Mouse (Mus musculus) myocyte (in vitro differentiated cells): ENCODE measurements around the gene Nupr1l. TPM values are rescaled to one million over a fixed set of nuclear protein-coding genes. Genes with fewer than 3 reads are reported as not detected.
"Not testable (repeated sequence)": the region's sequence is repeated elsewhere in the genome, so short reads cannot be mapped to it uniquely, and the experiment has no call there.

Experiments used
- H3K27me3 ChIP-seq: one replicate; pipeline ENCODE4 v1.6.1; 2011; ENCODE audit not compliant: control insufficient read depth, insufficient read depth, insufficient read length
- H3K36me3 ChIP-seq: one replicate; pipeline ENCODE4 v1.6.1; 2011; ENCODE audit not compliant: control insufficient read depth, insufficient read depth
- H3K4me2 ChIP-seq: one replicate; pipeline ENCODE4 v1.6.1; 2011; ENCODE audit warnings: low read depth, control low read depth
- H3K4me3 ChIP-seq: one replicate; pipeline ENCODE4 v1.5.1; 2011; ENCODE audit warnings: mild to moderate bottlenecking, control low read depth, moderate library complexity
- H3K79me2 ChIP-seq: one replicate; pipeline ENCODE4 v1.6.1; 2011; ENCODE audit not compliant: control insufficient read depth, insufficient read depth
- H3ac ChIP-seq: one replicate; pipeline ENCODE4 v1.6.1; 2011; ENCODE audit not compliant: control insufficient read depth, insufficient read length
- CEBPB ChIP-seq: IDR thresholded peaks from 2 replicates; pipeline ENCODE4 v1.6.1; 2011; ENCODE audit warnings: mild to moderate bottlenecking, moderate library complexity; ENCODE audit not compliant: poor library complexity, insufficient read depth, severe bottlenecking
- E2F4 ChIP-seq: IDR thresholded peaks from one replicate; pipeline ENCODE4 v1.6.1; 2011; ENCODE audit warnings: mild to moderate bottlenecking, control low read depth, moderate library complexity; ENCODE audit not compliant: insufficient read depth
- MAX ChIP-seq: IDR thresholded peaks from one replicate; pipeline ENCODE4 v1.6.1; 2011; ENCODE audit warnings: low read depth, mild to moderate bottlenecking, control low read depth
- MYOD1 ChIP-seq, 3 experiments: IDR thresholded peaks; one replicate each; pipeline ENCODE4 v1.6.1; 2011; ENCODE audit warnings: control low read depth in 2 of 3, low read depth in 2 of 3, mild to moderate bottlenecking in 2 of 3, moderate library complexity in 1 of 3; ENCODE audit not compliant: insufficient read length in 2 of 3, control insufficient read depth in 1 of 3
- MYOG ChIP-seq, 3 experiments: IDR thresholded peaks; one replicate each; pipeline ENCODE4 v1.6.1; 2011; ENCODE audit warnings: control low read depth in 2 of 3, low read depth in 2 of 3, mild to moderate bottlenecking in 2 of 3; ENCODE audit not compliant: insufficient read length in 2 of 3, control insufficient read depth in 1 of 3, insufficient read depth in 1 of 3
- POLR2A ChIP-seq: IDR thresholded peaks from one replicate; pipeline ENCODE4 v1.6.1; 2011; ENCODE audit warnings: low read depth, mild to moderate bottlenecking, control low read depth, moderate library complexity; ENCODE audit not compliant: insufficient read length
- POLR2AphosphoS2 ChIP-seq: IDR thresholded peaks from one replicate; pipeline ENCODE4 v1.6.1; 2011; ENCODE audit warnings: low read depth, control low read depth; ENCODE audit not compliant: insufficient read length
- REST ChIP-seq: IDR thresholded peaks from one replicate; pipeline ENCODE4 v1.6.1; 2011; ENCODE audit warnings: mild to moderate bottlenecking, control low read depth, moderate library complexity; ENCODE audit not compliant: insufficient read depth, insufficient read length
- SRF ChIP-seq: IDR thresholded peaks from one replicate; pipeline ENCODE4 v1.6.1; 2011; ENCODE audit warnings: low read depth; ENCODE audit not compliant: control insufficient read depth, insufficient read length
- TCF12 ChIP-seq: IDR thresholded peaks from one replicate; pipeline ENCODE4 v1.6.1; 2011; ENCODE audit warnings: mild to moderate bottlenecking, control low read depth; ENCODE audit not compliant: poor library complexity, insufficient read depth, severe bottlenecking
- TCF3 ChIP-seq: IDR thresholded peaks from one replicate; pipeline ENCODE4 v1.6.1; 2011; ENCODE audit warnings: low read depth, control low read depth; ENCODE audit not compliant: insufficient read length
- USF1 ChIP-seq: IDR thresholded peaks from one replicate; pipeline ENCODE4 v1.6.1; 2011; ENCODE audit warnings: low read depth, mild to moderate bottlenecking, control low read depth, moderate library complexity
- polyA plus RNA-seq: library from polyadenylated mRNA; unstranded; fragments of >200 nt; fragmentation: generic; extraction: Trizol; gene quantifications from one replicate; pipeline ENCODE4 v1.2.1, GENCODE M21; 2012; ENCODE audit warnings: missing spikeins

Gene Nupr1l
- polyA plus RNA-seq, 1 experiment = 1.1 TPM

- H3K4me2 ChIP-seq = no peak overlapping the region
Observed at GRCm38 (mm10) chr5:129878946-129879345, 29.4 kb upstream of the Nupr1l start.

GRCm38 (mm10) chr5:129879888-129880287 is 28.5 kb upstream of the Nupr1l start:
- TF ChIP-seq E2F4 = no peak
- TF ChIP-seq MYOG (IDR thresholded peaks at IDR 0.05; ENCODE audit: control insufficient read depth in 1 of 3, insufficient read depth in 1 of 3, insufficient read length in 2 of 3, low read depth in 2 of 3) = no peak
- no peak for TF ChIP-seq POLR2A
- TF ChIP-seq USF1 = no peak
- no peak for TF ChIP-seq REST
- no peak for TF ChIP-seq TCF12
- TF ChIP-seq SRF = no peak
- no peak for TF ChIP-seq POLR2AphosphoS2
- no peak for TF ChIP-seq TCF3
- TF ChIP-seq MAX = no peak
- no peak for TF ChIP-seq CEBPB
- TF ChIP-seq MYOD1 (IDR thresholded peaks at IDR 0.05; ENCODE audit: control insufficient read depth in 1 of 3, insufficient read length in 2 of 3, low read depth in 2 of 3) = no peak
- H3K4me2 ChIP-seq = no peak overlapping the region
- no peak overlapping the region for H3K4me3 ChIP-seq
- H3K79me2 ChIP-seq = peaks cover 9% of the 10 kb centered on the region
- no peak overlapping the region for H3ac ChIP-seq
- no peaks in the 10 kb centered on the region for H3K27me3 ChIP-seq
- H3K36me3 ChIP-seq = peaks cover 33% of the 10 kb centered on the region

More at GRCm38 (mm10) chr5:129878946-129879345, 29.4 kb upstream of the Nupr1l start:
- H3K36me3 ChIP-seq = peaks cover 26% of the 10 kb centered on the region
- H3K27me3 ChIP-seq = no peaks in the 10 kb centered on the region
- H3ac ChIP-seq = no peak overlapping the region
- no peak overlapping the region for H3K4me3 ChIP-seq
- no peak for TF ChIP-seq POLR2AphosphoS2
- no peak for TF ChIP-seq SRF
- TF ChIP-seq REST = no peak
- TF ChIP-seq MYOD1 (IDR thresholded peaks at IDR 0.05; ENCODE audit: control insufficient read depth in 1 of 3, insufficient read length in 2 of 3, low read depth in 2 of 3) = peak in 1 of 3 experiments; percentile 3
- no peak for TF ChIP-seq CEBPB
- no peak for TF ChIP-seq E2F4
- no peak for TF ChIP-seq MAX
- TF ChIP-seq TCF12 = no peak
- no peak for TF ChIP-seq POLR2A
- peak in 1 of 3 experiments; percentile 7 for TF ChIP-seq MYOG (IDR thresholded peaks at IDR 0.05; ENCODE audit: control insufficient read depth in 1 of 3, insufficient read depth in 1 of 3, insufficient read length in 2 of 3, low read depth in 2 of 3)
- TF ChIP-seq USF1 = no peak
- no peak for TF ChIP-seq TCF3
- H3K79me2 ChIP-seq = no peaks in the 10 kb centered on the region

- peak overlapping the region; percentile 80 for H3K4me3 ChIP-seq
- peaks cover 26% of the 10 kb centered on the region for H3K36me3 ChIP-seq
- H3K4me2 ChIP-seq = peak overlapping the region; percentile 97
- no peaks in the 10 kb centered on the region for H3K27me3 ChIP-seq
- no peak for TF ChIP-seq TCF12
- no peak for TF ChIP-seq SRF
- no peak for TF ChIP-seq E2F4
- TF ChIP-seq MAX = no peak
- no peak for TF ChIP-seq POLR2A
- TF ChIP-seq USF1 = no peak
- TF ChIP-seq MYOG (IDR thresholded peaks at IDR 0.05; ENCODE audit: control insufficient read depth in 1 of 3, insufficient read depth in 1 of 3, insufficient read length in 2 of 3, low read depth in 2 of 3) = no peak
- no peak for TF ChIP-seq MYOD1 (IDR thresholded peaks at IDR 0.05; ENCODE audit: control insufficient read depth in 1 of 3, insufficient read length in 2 of 3, low read depth in 2 of 3)
- TF ChIP-seq REST = no peak
- no peak for TF ChIP-seq POLR2AphosphoS2
- TF ChIP-seq TCF3 = no peak
- TF ChIP-seq CEBPB = no peak
- peaks cover 29% of the 10 kb centered on the region for H3K79me2 ChIP-seq
- peak overlapping the region; percentile 42 for H3ac ChIP-seq
Observed at GRCm38 (mm10) chr5:129886271-129886670, 22.1 kb upstream of the Nupr1l start.

GRCm38 (mm10) chr5:129886911-129887636 is 21.3 kb upstream of the Nupr1l start, which contains the start of gene Chchd2:
Gene Chchd2, minus strand, starts transcription at chr5:129887470.
- H3ac ChIP-seq = peak within 1 kb of the TSS; percentile 42
- peaks cover 29% of the 10 kb centered on the region for H3K79me2 ChIP-seq
- H3K4me2 ChIP-seq = peak within 1 kb of the TSS; percentile 97
- TF ChIP-seq MAX (peak; percentile 17), TCF12 (no peak), E2F4 (no peak), TCF3 (no peak), POLR2A (peak; percentile 47), CEBPB (0 out of 2 replicates have a peak, but pooled peaks have one; percentile 2)
- peak within 1 kb of the TSS; percentile 80 for H3K4me3 ChIP-seq
- H3K36me3 ChIP-seq = peaks cover 19% of the 10 kb centered on the region
- no peaks in the 10 kb centered on the region for H3K27me3 ChIP-seq

- not testable (repeated sequence) for H3K36me3 ChIP-seq, H3K4me2 ChIP-seq, H3K4me3 ChIP-seq
Observed at GRCm38 (mm10) chr5:129890390-129890789, 17.9 kb upstream of the Nupr1l start.

More at GRCm38 (mm10) chr5:129890390-129890789, 17.9 kb upstream of the Nupr1l start:
- peaks cover 16% of the 10 kb centered on the region for H3K79me2 ChIP-seq
- H3K27me3 ChIP-seq, H3ac ChIP-seq: not testable (repeated sequence)
